Mouse (Mus musculus) spleen, postnatal 4 days (tissue): ENCODE measurements around the gene Chd9.
A peak's percentile ranks its signal among the peaks of the same experiment; 100 is the strongest.

Source experiments
- DNase-seq, 2 experiments: peaks; one replicate each; pipeline ENCODE4 v3.0.0; 2022; ENCODE audit warnings: low spot score in 2 of 2

Chd9 gene

GRCm38 (mm10) chr8:90828181-90828986 is at the start of gene Chd9:
Chd9 (plus strand) TSS chr8:90828352.
- peak; percentile 91 to 98 for DNase-seq

- no peak for DNase-seq
These were observed 36.5 kb upstream of the Chd9 start for GRCm38 (mm10) chr8:90791616-90792015.

GRCm38 (mm10) chr8:90793710-90794109 is 34.4 kb upstream of the Chd9 start:
- DNase-seq: peak; percentile 51 to 83

- DNase-seq: peak; percentile 75 to 87
These were observed 32.9 kb upstream of the Chd9 start for GRCm38 (mm10) chr8:90794990-90795861.

- DNase-seq: no peak
These were observed 28.7 kb upstream of the Chd9 start for GRCm38 (mm10) chr8:90799473-90799872.

- no peak for DNase-seq
These were observed 14.4 kb upstream of the Chd9 start for GRCm38 (mm10) chr8:90813602-90814320.

GRCm38 (mm10) chr8:90816061-90816882 is 11.9 kb upstream of the Chd9 start:
- DNase-seq: no peak

- no peak for DNase-seq
These were observed 10.9 kb upstream of the Chd9 start, which contains the start of gene Gm19935 for GRCm38 (mm10) chr8:90817293-90817692. Gm19935 (minus strand) TSS chr8:90817393.

GRCm38 (mm10) chr8:90819561-90820320 is 8.4 kb upstream of the Chd9 start:
- no peak for DNase-seq

- DNase-seq: no peak
These were observed 7.8 kb upstream of the Chd9 start for GRCm38 (mm10) chr8:90820321-90820696.

GRCm38 (mm10) chr8:90822443-90822842 is 5.7 kb upstream of the Chd9 start:
- no peak for DNase-seq

GRCm38 (mm10) chr8:90825459-90825871 is 2.7 kb upstream of the Chd9 start:
- no peak for DNase-seq

- no peak for DNase-seq
These were observed 1.0 kb downstream of the Chd9 start for GRCm38 (mm10) chr8:90828987-90829740.

GRCm38 (mm10) chr8:90829825-90830224 is 1.7 kb downstream of the Chd9 start:
- DNase-seq: no peak

GRCm38 (mm10) chr8:90830980-90831379 is 2.8 kb downstream of the Chd9 start:
- DNase-seq: no peak

- no peak for DNase-seq
These were observed 4.6 kb downstream of the Chd9 start for GRCm38 (mm10) chr8:90832576-90833289.

GRCm38 (mm10) chr8:90833628-90834320 is 5.6 kb downstream of the Chd9 start:
- no peak for DNase-seq

- no peak for DNase-seq
These were observed 6.1 kb downstream of the Chd9 start for GRCm38 (mm10) chr8:90834321-90834672.
